Mouse (Mus musculus): ENCODE measurements around the gene Olfr606. TPM values are rescaled to one million over a fixed set of nuclear protein-coding genes. Genes with fewer than 3 reads are reported as not detected.
"Not testable (repeated sequence)": the region's sequence is repeated elsewhere in the genome, so short reads cannot be mapped to it uniquely, and the experiment has no call there.

Olfr606 gene
- total RNA-seq (2021) = not detected

DNA sequence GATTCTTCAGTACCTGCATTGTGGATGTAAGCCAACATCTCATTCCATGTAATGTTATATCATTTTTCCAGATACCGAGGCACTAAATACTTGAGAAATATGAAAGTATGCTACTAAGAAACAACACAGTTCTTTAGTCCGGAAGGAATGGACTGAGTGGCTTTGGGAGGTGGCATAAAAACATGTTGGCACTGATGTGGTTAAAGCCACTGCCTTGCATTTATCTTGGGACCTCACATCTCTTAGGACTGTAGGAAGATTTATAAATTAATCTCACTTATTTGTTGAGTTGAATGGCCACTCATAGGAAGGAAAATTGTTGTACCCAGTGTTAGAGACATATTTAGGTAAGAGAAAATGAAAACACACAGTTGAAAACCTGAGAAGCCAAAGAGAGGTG lies at the start of gene Olfr606:
Olfr606 (plus strand) TSS at position 301 of the 400 bp plus-strand sequence.
- DNase-seq = no peak

DNA sequence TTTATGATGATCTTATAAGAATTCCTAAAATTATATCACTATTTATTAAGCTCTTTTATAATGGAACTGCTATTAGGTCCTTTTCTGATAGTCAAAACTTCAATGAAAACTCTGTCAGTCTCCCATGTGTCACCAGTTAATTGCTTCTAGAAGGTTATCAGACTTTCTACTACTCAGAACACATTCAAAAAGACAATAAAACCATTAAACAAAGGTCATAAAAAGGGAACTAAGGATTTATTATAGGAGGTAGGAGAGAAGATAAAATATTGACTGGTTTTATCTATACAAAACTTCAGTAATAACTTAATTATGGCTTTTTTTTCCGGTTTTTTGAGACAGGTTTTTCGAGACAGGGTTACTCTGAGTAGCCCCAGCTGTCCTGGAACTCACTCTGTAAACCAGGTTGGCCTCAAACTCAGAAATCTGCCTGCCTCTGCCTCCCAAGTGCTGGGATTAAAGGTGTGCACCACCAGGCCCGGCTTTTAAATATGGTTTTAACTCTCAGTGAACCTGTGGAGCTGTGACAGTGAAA lies 42.3 kb upstream of the Olfr606 start:
- DNase-seq = not testable (repeated sequence)

DNA sequence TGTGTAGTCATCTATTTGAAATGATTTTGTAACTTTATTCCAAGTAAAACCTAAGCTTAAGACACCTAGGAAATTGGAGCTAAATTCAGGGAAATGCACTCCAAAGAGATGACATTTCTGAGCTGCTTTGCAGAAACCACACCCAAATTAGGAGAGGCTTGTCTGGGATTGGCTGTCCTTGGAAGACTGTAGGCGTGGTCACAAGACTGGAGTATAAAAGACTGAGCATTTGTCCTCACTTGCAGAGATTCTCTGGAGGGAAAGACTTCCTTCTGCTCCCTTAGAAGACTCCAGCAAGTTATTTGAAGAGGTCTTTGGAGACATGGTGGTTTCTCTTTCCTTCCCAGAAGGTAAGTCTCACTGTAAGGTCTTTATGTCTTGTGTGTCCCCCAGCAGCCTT lies 34.1 kb upstream of the Olfr606 start, which contains the start of gene Usp17lc:
Usp17lc (plus strand) TSS at position 301 of the 400 bp plus-strand sequence.
- not testable (repeated sequence) for DNase-seq

DNA sequence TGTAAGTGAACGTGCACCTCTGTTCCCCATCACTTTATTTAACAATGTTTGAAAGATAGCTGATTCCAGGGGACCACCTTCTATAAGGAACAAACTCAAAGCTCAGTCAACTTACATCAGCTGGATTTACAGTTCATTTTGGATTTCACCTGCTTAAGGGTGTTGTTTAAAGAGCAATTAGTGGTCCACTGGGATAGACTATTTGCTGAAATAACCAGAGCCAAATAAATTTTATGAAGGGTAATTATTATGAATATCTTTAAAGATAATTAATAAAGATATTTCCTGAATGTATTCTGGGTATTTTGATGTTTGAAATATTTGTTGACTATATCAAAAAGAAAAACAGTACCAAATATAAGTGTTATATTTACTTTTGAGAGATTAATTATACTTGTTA lies 3.5 kb upstream of the Olfr606 start, which contains the start of gene Olfr605:
Olfr605 (minus strand) TSS at position 101 of the 400 bp plus-strand sequence.
- DNase-seq = no peak

DNA sequence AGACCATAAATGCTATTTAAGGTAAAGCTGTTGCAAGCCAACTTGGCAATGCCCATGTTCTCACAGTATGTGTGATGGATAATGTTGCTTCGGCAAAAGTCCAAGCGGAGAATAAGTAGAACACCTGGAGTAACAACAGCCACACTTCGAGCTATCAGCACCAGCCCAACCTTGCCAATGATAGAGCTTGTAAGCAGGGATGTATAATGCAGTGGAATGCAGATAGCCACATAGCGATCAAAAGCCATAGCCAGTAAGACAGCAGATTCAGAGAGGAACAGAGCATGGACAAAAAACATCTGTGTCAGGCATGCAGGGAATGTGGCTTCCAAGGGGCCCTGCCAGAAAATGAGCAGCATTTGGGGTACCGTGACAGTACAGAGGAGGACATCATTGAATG lies 11.7 kb downstream of the Olfr606 start:
- DNase-seq = no peak

DNA sequence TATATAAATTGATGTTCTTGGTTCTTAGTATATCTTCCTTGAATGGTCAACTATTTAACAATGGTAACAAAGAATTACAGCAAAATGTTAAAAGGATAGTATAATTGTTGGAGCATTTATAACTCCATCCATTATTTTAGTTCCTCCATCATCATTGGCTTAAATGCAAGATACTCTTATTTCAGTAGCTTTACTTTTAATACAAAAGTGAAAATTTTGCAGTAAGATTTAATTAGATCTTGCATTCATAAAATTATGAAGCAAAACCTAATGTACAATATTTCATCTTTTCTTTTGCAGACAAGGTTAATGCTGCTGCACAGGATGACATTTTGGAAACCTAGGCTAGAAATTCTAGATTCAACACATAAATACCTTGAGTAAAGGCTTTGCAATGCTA lies 20.7 kb downstream of the Olfr606 start, which contains the start of gene Olfr608:
Olfr608 (plus strand) TSS at position 301 of the 400 bp plus-strand sequence.
- DNase-seq = no peak

DNA sequence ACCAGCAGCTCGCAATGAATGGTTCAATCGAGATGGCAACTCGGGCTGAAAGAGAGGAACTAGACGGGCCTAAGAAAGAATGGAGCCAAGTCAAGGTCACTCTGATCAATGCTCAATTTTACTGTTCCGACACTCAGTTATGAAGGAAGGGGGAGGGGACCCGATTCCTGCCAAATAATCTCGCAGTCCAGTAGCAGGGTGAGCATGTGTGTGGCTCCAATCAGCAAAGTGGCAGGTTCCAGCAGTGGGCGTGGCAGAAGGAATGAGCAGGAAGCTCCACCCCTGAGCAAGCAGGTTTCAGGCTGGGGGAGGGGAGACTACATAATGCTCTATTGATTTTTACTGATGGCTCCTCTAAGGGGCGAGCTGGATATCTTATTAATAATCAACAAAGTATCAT lies 28.3 kb downstream of the Olfr606 start:
- DNase-seq = not testable (repeated sequence)

DNA sequence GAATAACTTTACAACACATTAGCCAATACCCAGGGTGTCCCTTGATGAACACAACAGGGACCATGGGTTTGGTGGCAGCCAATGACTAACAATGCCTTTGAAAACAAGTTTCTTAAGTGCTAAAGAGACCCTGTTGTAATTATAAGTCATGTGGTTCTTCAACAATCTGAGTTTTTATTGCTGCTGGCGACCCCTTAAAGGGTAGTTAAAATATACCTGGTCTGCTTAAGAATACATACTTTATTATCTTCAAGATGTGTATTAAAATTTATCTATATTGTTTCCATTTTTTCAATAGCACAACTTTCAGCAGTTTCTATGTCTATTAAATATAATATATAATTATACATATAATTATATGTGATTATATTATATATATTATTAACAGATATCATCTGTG lies 49.1 kb downstream of the Olfr606 start, which contains the start of gene Olfr609:
Olfr609 (minus strand) TSS at position 101 of the 400 bp plus-strand sequence.
- DNase-seq = no peak

Small RNA genes within 50 kb of the gene (microRNA-seq; reads per million reads assigned to microRNA genes)
- 0 reads per million in 2 experiments for gene Gm25774

Other genes starting within 250 kb of the Olfr606 start
- not detected for gene Olfr593, start 237.2 kb upstream of the Olfr606 start, total RNA-seq (2021)
- not detected for gene Olfr594, start 232.1 kb upstream of the Olfr606 start, total RNA-seq (2021)
- gene Usp17ld, start 196.5 kb upstream of the Olfr606 start, total RNA-seq (2021) = not detected
- gene Olfr596, start 143.4 kb upstream of the Olfr606 start, total RNA-seq (2021) = not detected
- gene Olfr597, start 132.7 kb upstream of the Olfr606 start, total RNA-seq (2021) = not detected
- gene Olfr598, start 125.5 kb upstream of the Olfr606 start, total RNA-seq (2021) = not detected
- not detected for gene Olfr599, start 113.1 kb upstream of the Olfr606 start, total RNA-seq (2021)
- gene Olfr600, start 99.4 kb upstream of the Olfr606 start, total RNA-seq (2021) = not detected
- not detected for gene Olfr601, start 86.4 kb upstream of the Olfr606 start, total RNA-seq (2021)
- gene Olfr603, start 62.9 kb upstream of the Olfr606 start, total RNA-seq (2021) = not detected
- gene Usp17lc, start 34.0 kb upstream of the Olfr606 start, total RNA-seq (2021) = not detected
- gene Olfr605, start 3.6 kb upstream of the Olfr606 start, total RNA-seq (2021) = not detected
- not detected for gene Olfr607, start 15.1 kb downstream of the Olfr606 start, total RNA-seq (2021)
- not detected for gene Olfr608, start 20.8 kb downstream of the Olfr606 start, total RNA-seq (2021)
- not detected for gene Olfr609, start 49.0 kb downstream of the Olfr606 start, total RNA-seq (2021)
- gene Olfr610, start 63.1 kb downstream of the Olfr606 start, total RNA-seq (2021) = not detected
- gene Olfr611, start 71.8 kb downstream of the Olfr606 start, total RNA-seq (2021) = not detected
- not detected for gene Olfr612, start 93.7 kb downstream of the Olfr606 start, total RNA-seq (2021)
- not detected for gene Olfr613, start 99.0 kb downstream of the Olfr606 start, total RNA-seq (2021)
- not detected for gene Olfr615, start 107.0 kb downstream of the Olfr606 start, total RNA-seq (2021)
- gene Olfr616, start 120.1 kb downstream of the Olfr606 start, total RNA-seq (2021) = not detected
- gene Olfr617, start 124.0 kb downstream of the Olfr606 start, total RNA-seq (2021) = not detected
- not detected for gene Olfr618, start 141.1 kb downstream of the Olfr606 start, total RNA-seq (2021)
- not detected for gene Olfr619, start 151.5 kb downstream of the Olfr606 start, total RNA-seq (2021)
- gene Olfr620, start 163.5 kb downstream of the Olfr606 start, total RNA-seq (2021) = not detected
- not detected for gene Olfr622, start 193.7 kb downstream of the Olfr606 start, total RNA-seq (2021)
- gene Olfr623, start 214.7 kb downstream of the Olfr606 start, total RNA-seq (2021) = not detected
- gene Olfr624, start 222.1 kb downstream of the Olfr606 start, total RNA-seq (2021) = not detected
- gene Olfr625-ps1, start 233.7 kb downstream of the Olfr606 start, total RNA-seq (2021) = not detected

All from layer of hippocampus, postnatal 36 days (tissue).